Mouse (Mus musculus) intestine, embryonic 15.5 days (tissue): ENCODE results near the gene Rbm15b. TPM values are rescaled to one million over a fixed set of nuclear protein-coding genes. Genes with fewer than 3 reads are reported as not detected.

Experiments
- ATAC-seq: fragments of 200-750 bp; cut with Nextera tagmentation; 2 replicates; pipeline ENCODE4 v1.8.0; 2017; ENCODE audit warnings: moderate TSS enrichment, moderate library complexity
- H3K27ac ChIP-seq: fragments of 300-500 bp; sonication (generic); 2 replicates; pipeline ENCODE4 v1.5.1; 2015; ENCODE audit warnings: mild to moderate bottlenecking, inconsistent platforms
- H3K27me3 ChIP-seq: fragments of 300-500 bp; sonication (generic); replicated peaks from 2 replicates; pipeline ENCODE4 v1.6.1; 2015; ENCODE audit warnings: inconsistent platforms
- H3K36me3 ChIP-seq: fragments of 300-500 bp; sonication (generic); 2 replicates; pipeline ENCODE4 v1.6.1; 2015; ENCODE audit warnings: inconsistent platforms
- H3K4me1 ChIP-seq: fragments of 300-500 bp; sonication (generic); replicated peaks from 2 replicates; pipeline ENCODE4 v1.6.1; 2015; ENCODE audit warnings: inconsistent platforms
- H3K4me2 ChIP-seq: fragments of 300-500 bp; sonication (generic); replicated peaks from 2 replicates; pipeline ENCODE4 v1.6.1; 2015; ENCODE audit warnings: mild to moderate bottlenecking, inconsistent platforms
- H3K4me3 ChIP-seq: fragments of 300-500 bp; sonication (generic); replicated peaks from 2 replicates; pipeline ENCODE4 v1.5.1; 2015; ENCODE audit warnings: inconsistent platforms
- H3K9ac ChIP-seq: fragments of 300-500 bp; sonication (generic); 2 replicates; pipeline ENCODE4 v1.6.1; 2015; ENCODE audit warnings: inconsistent platforms
- H3K9me3 ChIP-seq: fragments of 300-500 bp; sonication (generic); 2 replicates; pipeline ENCODE4 v1.6.1; 2016; ENCODE audit warnings: inconsistent platforms
- WGBS: fragments of 180-500 bp; shearing (Covaris S2); methylation state at CpG from one replicate; pipeline ENCODE4 v1.1.7; 2015; 5-methylcytosine and 5-hydroxymethylcytosine counted together
- polyA plus RNA-seq: library from polyadenylated mRNA; unstranded; fragments of >200 nt; fragmentation: Nextera tagmentation; extraction: Ambion mirVana; gene quantifications from 2 replicates; pipeline ENCODE4 v1.2.1, GENCODE M21; 2015

Rbm15b gene
- 7.4 and 7.7 TPM in 2 replicates for polyA plus RNA-seq

GRCm38 (mm10) chr9:106886828-106887702 is at the start of gene Rbm15b:
Gene Rbm15b (minus strand): TSS chr9:106887428.
- WGBS, result 2% methylated on average over 73 of the region's 101 CpGs
- Histone ChIP-seq H3K27ac (peak within 1 kb of the TSS; percentile 81), H3K4me3 (peak within 1 kb of the TSS; percentile 91), H3K4me2 (peak within 1 kb of the TSS; percentile 95), H3K27me3 (no peaks in the 10 kb centered on the region), H3K9ac (peak within 1 kb of the TSS; percentile 93), H3K9me3 (no peaks in the 10 kb centered on the region), H3K36me3 (peaks cover 33% of the 10 kb centered on the region), H3K4me1 (peaks cover 52% of the 10 kb centered on the region)
- peak; percentile 85 for ATAC-seq

GRCm38 (mm10) chr9:106934998-106935397 is 47.8 kb upstream of the Rbm15b start:
- ATAC-seq, result no peak

DNA sequence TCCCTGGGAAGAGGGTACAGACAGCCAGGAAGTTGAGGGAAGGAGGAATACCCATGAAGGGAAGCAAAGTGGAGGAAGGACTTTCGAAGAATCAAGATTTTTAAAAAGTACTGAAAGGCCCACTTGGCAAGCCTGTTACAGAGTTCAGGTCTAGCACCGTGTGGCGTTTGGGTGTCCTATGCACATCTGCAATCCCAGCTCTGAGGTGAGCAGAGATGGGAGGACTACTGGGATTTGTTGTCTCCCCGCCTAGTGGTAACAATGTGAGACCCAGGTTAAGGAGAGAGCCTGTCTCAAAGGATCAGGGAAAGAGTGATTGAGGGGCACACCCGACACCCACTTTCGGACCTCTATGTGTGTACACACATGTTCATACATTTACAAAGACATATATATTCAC is 27.6 kb upstream of the Rbm15b start:
- H3K4me3 ChIP-seq, result no peak overlapping the region
- ATAC-seq, result no peak
- H3K27ac ChIP-seq, result no peak overlapping the region
- no peaks in the 10 kb centered on the region for H3K4me1 ChIP-seq
- 82% methylated on average over 6 of the region's 6 CpGs for WGBS
- no peak overlapping the region for H3K4me2 ChIP-seq
- H3K9me3 ChIP-seq, result no peaks in the 10 kb centered on the region
- no peak overlapping the region for H3K9ac ChIP-seq
- no peaks in the 10 kb centered on the region for H3K27me3 ChIP-seq
- no peaks in the 10 kb centered on the region for H3K36me3 ChIP-seq

More at GRCm38 (mm10) chr9:106934998-106935397, 47.8 kb upstream of the Rbm15b start:
- H3K9me3 ChIP-seq, result no peaks in the 10 kb centered on the region
- no peaks in the 10 kb centered on the region; the same call in 1 of the 2 replicates for H3K27me3 ChIP-seq
- H3K4me3 ChIP-seq, result no peak overlapping the region
- WGBS, result 78% methylated on average over 1 of the region's 1 CpGs
- H3K4me2 ChIP-seq, result no peak overlapping the region
- no peak overlapping the region for H3K27ac ChIP-seq
- no peaks in the 10 kb centered on the region for H3K36me3 ChIP-seq
- no peak overlapping the region for H3K9ac ChIP-seq
- H3K4me1 ChIP-seq, result no peaks in the 10 kb centered on the region

- H3K4me1 ChIP-seq, result no peaks in the 10 kb centered on the region
Observed at GRCm38 (mm10) chr9:106913759-106914158, 26.5 kb upstream of the Rbm15b start.

DNA sequence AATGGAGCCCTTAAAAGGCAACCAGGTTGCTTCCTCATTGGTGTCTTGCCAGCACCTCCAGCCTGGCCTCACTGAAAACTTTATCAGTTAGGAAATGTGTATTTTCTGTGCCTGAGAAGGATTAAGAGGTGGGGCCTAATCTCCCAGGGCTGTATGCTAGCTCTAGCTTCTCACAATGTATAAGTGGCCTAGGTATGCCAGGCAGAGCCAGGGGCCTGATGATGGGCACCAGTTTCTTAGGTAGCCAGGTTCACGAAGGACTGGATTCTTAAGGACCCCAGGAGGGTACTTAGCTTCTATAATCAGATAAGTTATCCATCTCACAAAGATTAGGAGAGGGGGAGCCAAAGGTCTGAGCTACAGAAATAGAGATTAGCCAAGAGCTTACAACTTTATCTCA is 24.4 kb upstream of the Rbm15b start:
- 73% methylated on average over 1 of the region's 1 CpGs for WGBS
- ATAC-seq, result no peak
- no peak overlapping the region for H3K4me3 ChIP-seq
- H3K27ac ChIP-seq, result no peak overlapping the region
- H3K27me3 ChIP-seq, result no peaks in the 10 kb centered on the region
- H3K9me3 ChIP-seq, result no peaks in the 10 kb centered on the region
- H3K4me2 ChIP-seq, result no peak overlapping the region
- no peaks in the 10 kb centered on the region for H3K36me3 ChIP-seq
- no peak overlapping the region for H3K9ac ChIP-seq
- no peaks in the 10 kb centered on the region for H3K4me1 ChIP-seq

More at GRCm38 (mm10) chr9:106913759-106914158, 26.5 kb upstream of the Rbm15b start:
- Histone ChIP-seq H3K4me2 (no peak overlapping the region), H3K9me3 (no peaks in the 10 kb centered on the region), H3K27ac (no peak overlapping the region), H3K9ac (no peak overlapping the region), H3K27me3 (no peaks in the 10 kb centered on the region), H3K36me3 (no peaks in the 10 kb centered on the region), H3K4me3 (no peak overlapping the region)
- no peak for ATAC-seq
- WGBS, result 2% methylated on average over 1 of the region's 1 CpGs

DNA sequence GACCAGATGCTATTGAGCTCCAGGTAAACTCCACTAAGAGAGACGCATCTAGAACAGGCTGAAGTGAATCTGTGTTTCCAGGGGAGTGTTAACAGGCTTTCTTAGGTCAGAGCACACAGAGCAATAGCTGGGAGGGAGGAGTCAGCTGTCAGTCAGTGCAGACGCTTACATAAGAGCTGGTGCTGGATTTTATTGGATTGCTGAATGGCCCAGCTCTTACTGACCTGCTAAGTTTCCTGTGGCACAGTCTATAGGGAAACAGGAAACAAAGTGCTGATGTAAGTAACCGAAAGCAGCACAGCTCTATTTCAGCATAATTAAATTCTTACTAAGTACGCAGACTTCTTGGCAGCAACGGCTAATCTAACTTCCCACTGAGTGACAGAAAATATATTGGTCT is 21.5 kb upstream of the Rbm15b start:
- H3K36me3 ChIP-seq, result no peaks in the 10 kb centered on the region
- no peak overlapping the region for H3K4me3 ChIP-seq
- WGBS, result 31% methylated on average over 5 of the region's 5 CpGs
- no peak overlapping the region for H3K27ac ChIP-seq
- H3K4me2 ChIP-seq, result no peak overlapping the region
- no peaks in the 10 kb centered on the region for H3K4me1 ChIP-seq
- no peaks in the 10 kb centered on the region for H3K27me3 ChIP-seq
- H3K9ac ChIP-seq, result no peak overlapping the region
- peak; percentile 87 for ATAC-seq
- H3K9me3 ChIP-seq, result no peaks in the 10 kb centered on the region

GRCm38 (mm10) chr9:106908174-106908573 is 20.9 kb upstream of the Rbm15b start:
- no peak overlapping the region for H3K4me2 ChIP-seq
- H3K4me3 ChIP-seq, result no peak overlapping the region
- no peaks in the 10 kb centered on the region for H3K36me3 ChIP-seq
- H3K9ac ChIP-seq, result no peak overlapping the region
- no peaks in the 10 kb centered on the region for H3K4me1 ChIP-seq
- no peak for ATAC-seq
- no peaks in the 10 kb centered on the region for H3K27me3 ChIP-seq
- no peak overlapping the region for H3K27ac ChIP-seq
- H3K9me3 ChIP-seq, result no peaks in the 10 kb centered on the region
- WGBS, result 65% methylated on average over 3 of the region's 3 CpGs

DNA sequence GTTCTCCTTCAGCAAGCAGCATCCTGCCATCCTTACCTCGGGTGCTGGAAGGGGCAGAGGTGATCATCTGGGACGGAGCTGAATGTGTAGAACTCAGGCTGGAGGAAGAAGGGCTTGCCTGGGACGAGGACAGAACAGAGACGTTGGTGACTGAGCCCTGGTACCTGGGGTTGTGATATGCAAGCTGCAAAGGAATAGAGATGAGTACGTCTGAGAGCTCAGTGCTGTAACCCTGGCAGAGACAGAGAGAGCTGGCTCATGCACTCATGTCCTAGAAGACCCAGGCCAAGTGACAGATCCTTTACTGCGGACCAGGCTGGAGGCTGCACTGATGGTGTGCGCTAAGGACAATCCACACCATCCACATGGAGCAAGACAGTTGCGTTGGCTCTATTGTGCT is 19.4 kb upstream of the Rbm15b start:
- H3K27ac ChIP-seq, result no peak overlapping the region
- H3K27me3 ChIP-seq, result no peaks in the 10 kb centered on the region
- H3K9ac ChIP-seq, result no peak overlapping the region
- H3K36me3 ChIP-seq, result no peaks in the 10 kb centered on the region
- H3K4me3 ChIP-seq, result no peak overlapping the region
- H3K4me1 ChIP-seq, result no peaks in the 10 kb centered on the region
- ATAC-seq, result no peak
- WGBS, result 87% methylated on average over 8 of the region's 8 CpGs
- no peak overlapping the region for H3K4me2 ChIP-seq
- no peaks in the 10 kb centered on the region for H3K9me3 ChIP-seq

GRCm38 (mm10) chr9:106903791-106904134 is 16.5 kb upstream of the Rbm15b start:
- Histone ChIP-seq H3K4me2 (no peak overlapping the region), H3K9me3 (no peaks in the 10 kb centered on the region), H3K27ac (no peak overlapping the region), H3K4me3 (no peak overlapping the region), H3K4me1 (no peaks in the 10 kb centered on the region), H3K27me3 (no peaks in the 10 kb centered on the region), H3K9ac (no peak overlapping the region), H3K36me3 (no peaks in the 10 kb centered on the region)
- no peak for ATAC-seq
- WGBS, result 5% methylated on average over 1 of the region's 1 CpGs

DNA sequence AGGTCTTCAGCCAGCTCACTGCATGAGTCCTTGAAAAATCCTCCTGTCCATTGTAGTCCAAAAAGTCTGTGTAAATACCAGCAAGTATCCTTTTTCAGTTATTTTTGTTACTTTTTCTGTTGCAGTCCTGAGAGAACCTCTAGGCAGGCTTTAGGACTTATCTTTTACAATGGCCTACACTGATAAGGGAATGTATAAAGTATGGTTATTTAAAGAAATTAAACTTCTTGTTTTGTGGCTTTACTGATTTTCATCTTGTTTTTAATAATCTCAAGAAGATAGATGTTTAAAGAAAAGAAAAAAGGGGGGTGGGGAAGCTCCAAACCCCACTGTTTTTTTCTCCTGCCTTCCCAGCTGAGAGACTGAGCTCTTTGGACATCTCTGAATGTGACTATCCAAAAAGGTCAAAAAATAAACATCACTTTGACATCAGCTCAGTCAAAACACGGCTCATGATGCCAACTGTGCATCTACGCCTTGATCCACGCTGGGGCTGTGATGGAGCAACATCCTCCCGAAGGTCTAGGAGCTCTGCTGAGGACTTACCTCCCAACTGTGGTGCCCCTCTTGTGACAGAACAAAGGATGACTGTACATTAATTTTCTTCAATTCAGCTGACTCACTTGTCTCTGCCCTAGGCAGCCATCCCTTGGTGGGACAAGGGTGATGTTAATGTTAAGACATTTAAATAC is 16.0 kb upstream of the Rbm15b start:
- 72% methylated on average over 4 of the region's 4 CpGs for WGBS
- no peak for ATAC-seq

GRCm38 (mm10) chr9:106901596-106901995 is 14.4 kb upstream of the Rbm15b start:
- no peak overlapping the region for H3K4me2 ChIP-seq
- H3K27me3 ChIP-seq, result no peaks in the 10 kb centered on the region
- no peak overlapping the region for H3K27ac ChIP-seq
- 93% methylated on average over 7 of the region's 7 CpGs for WGBS
- no peaks in the 10 kb centered on the region for H3K4me1 ChIP-seq
- no peaks in the 10 kb centered on the region for H3K36me3 ChIP-seq
- ATAC-seq, result no peak
- no peak overlapping the region for H3K4me3 ChIP-seq
- H3K9ac ChIP-seq, result no peak overlapping the region
- no peaks in the 10 kb centered on the region for H3K9me3 ChIP-seq

More for the DNA sequence above, 16.0 kb upstream of the Rbm15b start:
- Histone ChIP-seq H3K27ac (no peak overlapping the region), H3K4me3 (no peak overlapping the region), H3K4me2 (no peak overlapping the region), H3K36me3 (no peaks in the 10 kb centered on the region), H3K27me3 (no peaks in the 10 kb centered on the region), H3K9ac (no peak overlapping the region), H3K4me1 (no peaks in the 10 kb centered on the region), H3K9me3 (no peaks in the 10 kb centered on the region)

- ATAC-seq, result no peak
- Histone ChIP-seq H3K36me3 (no peaks in the 10 kb centered on the region), H3K9ac (no peak overlapping the region), H3K27ac (no peak overlapping the region), H3K27me3 (no peaks in the 10 kb centered on the region), H3K4me2 (no peak overlapping the region), H3K4me1 (no peaks in the 10 kb centered on the region), H3K4me3 (no peak overlapping the region), H3K9me3 (no peaks in the 10 kb centered on the region)
- WGBS, result 59% methylated on average over 1 of the region's 1 CpGs
Observed at GRCm38 (mm10) chr9:106898901-106899300, 11.7 kb upstream of the Rbm15b start.
